Mouse (Mus musculus) cerebellum, adult 9-11 months (tissue): ENCODE data around the gene Hoxb1.

Experiments used
- DNase-seq: peaks from one replicate; pipeline ENCODE4 v3.0.0; 2022

Gene Hoxb1

GRCm38 (mm10) chr11:96334998-96335397 is 30.6 kb upstream of the Hoxb1 start:
- no peak for DNase-seq

GRCm38 (mm10) chr11:96336597-96336996 is 29.0 kb upstream of the Hoxb1 start:
- no peak for DNase-seq

- no peak for DNase-seq
These were observed 28.5 kb upstream of the Hoxb1 start for GRCm38 (mm10) chr11:96337026-96337425.

- no peak for DNase-seq
These were observed 26.3 kb upstream of the Hoxb1 start for GRCm38 (mm10) chr11:96338957-96339855.

GRCm38 (mm10) chr11:96340698-96341365 is 24.7 kb upstream of the Hoxb1 start:
- no peak for DNase-seq

GRCm38 (mm10) chr11:96341701-96342575 is 23.6 kb upstream of the Hoxb1 start:
- DNase-seq = no peak

- DNase-seq = no peak
These were observed 23.0 kb upstream of the Hoxb1 start for GRCm38 (mm10) chr11:96342576-96342930.

GRCm38 (mm10) chr11:96343206-96343745 is 22.3 kb upstream of the Hoxb1 start:
- no peak for DNase-seq

GRCm38 (mm10) chr11:96344061-96344877 is 21.3 kb upstream of the Hoxb1 start:
- no peak for DNase-seq

GRCm38 (mm10) chr11:96344878-96345159 is 20.7 kb upstream of the Hoxb1 start:
- DNase-seq = no peak

GRCm38 (mm10) chr11:96345220-96345892 is 20.2 kb upstream of the Hoxb1 start:
- no peak for DNase-seq

- no peak for DNase-seq
These were observed 19.4 kb upstream of the Hoxb1 start for GRCm38 (mm10) chr11:96345893-96346806.

GRCm38 (mm10) chr11:96346916-96347520 is 18.5 kb upstream of the Hoxb1 start:
- no peak for DNase-seq

- no peak for DNase-seq
These were observed 17.8 kb upstream of the Hoxb1 start for GRCm38 (mm10) chr11:96347717-96348116.

GRCm38 (mm10) chr11:96348141-96348928 is 17.2 kb upstream of the Hoxb1 start:
- no peak for DNase-seq

GRCm38 (mm10) chr11:96348988-96349387 is 16.6 kb upstream of the Hoxb1 start:
- DNase-seq = no peak

GRCm38 (mm10) chr11:96349491-96350340 is 15.8 kb upstream of the Hoxb1 start:
- no peak for DNase-seq

GRCm38 (mm10) chr11:96350341-96350624 is 15.3 kb upstream of the Hoxb1 start, which contains the start of gene Hoxb2:
Gene Hoxb2, plus strand, starts transcription at chr11:96350525.
- DNase-seq = no peak
